Mouse (Mus musculus): ENCODE data around the gene Slitrk3. TPM values are rescaled to one million over a fixed set of nuclear protein-coding genes. Genes with fewer than 3 reads are reported as not detected.

Slitrk3 gene
- polyA plus RNA-seq, 1 experiment from 2014 or later = 1.2 TPM

DNA sequence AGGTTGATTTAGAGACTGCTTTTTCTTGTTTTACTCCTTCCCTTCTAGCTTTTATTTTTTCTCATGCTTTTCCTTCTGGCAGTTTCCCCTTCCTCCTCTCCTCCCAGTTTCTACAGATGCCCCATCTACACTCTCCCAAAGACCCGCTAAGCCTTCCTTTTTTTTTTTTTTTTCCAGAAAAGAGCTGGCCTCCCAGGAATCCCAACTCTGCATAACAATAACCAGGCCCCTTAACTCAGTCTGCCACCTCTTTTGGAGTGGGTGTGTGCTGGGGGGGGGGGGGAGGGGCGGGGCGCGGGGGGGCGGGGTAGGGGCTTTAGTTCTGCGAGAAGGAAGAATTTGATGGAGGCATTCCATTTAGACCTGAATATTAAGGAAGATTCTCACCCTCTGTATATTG lies 51.6 kb downstream of the Slitrk3 start:
- no peaks in the 10 kb centered on the region for H3K9me3 ChIP-seq
- no peaks in the 10 kb centered on the region for H3K27me3 ChIP-seq
- WGBS = 8% methylated on average over 5 of the region's 6 CpGs
- no peak for ATAC-seq (ENCODE audit: insufficient number of reproducible peaks, low FRiP score, low TSS enrichment, low read depth)
- no peak overlapping the region for H3K27ac ChIP-seq
- no peak overlapping the region for H3K9ac ChIP-seq
- no peak overlapping the region for H3K4me2 ChIP-seq
- no peaks in the 10 kb centered on the region for H3K36me3 ChIP-seq
- no peaks in the 10 kb centered on the region for H3K4me1 ChIP-seq
- H3K4me3 ChIP-seq = no peak overlapping the region

GRCm38 (mm10) chr3:73002933-73003696 lies 54.5 kb downstream of the Slitrk3 start:
- Histone ChIP-seq H3K4me3 (no peak overlapping the region), H3K27ac (no peak overlapping the region), H3K27me3 (no peaks in the 10 kb centered on the region), H3K4me2 (no peak overlapping the region), H3K9ac (no peak overlapping the region), H3K4me1 (no peaks in the 10 kb centered on the region), H3K9me3 (no peaks in the 10 kb centered on the region), H3K36me3 (no peaks in the 10 kb centered on the region)
- WGBS = 90% methylated on average over 4 of the region's 4 CpGs
- ATAC-seq (ENCODE audit: insufficient number of reproducible peaks, low FRiP score, low TSS enrichment, low read depth) = no peak

- Histone ChIP-seq H3K4me2 (no peak overlapping the region), H3K27me3 (no peaks in the 10 kb centered on the region), H3K9ac (no peak overlapping the region), H3K4me3 (no peak overlapping the region), H3K27ac (no peak overlapping the region), H3K36me3 (no peaks in the 10 kb centered on the region), H3K4me1 (no peaks in the 10 kb centered on the region), H3K9me3 (no peaks in the 10 kb centered on the region)
- WGBS = 55% methylated on average over 4 of the region's 4 CpGs
- no peak for ATAC-seq (ENCODE audit: insufficient number of reproducible peaks, low FRiP score, low TSS enrichment, low read depth)
These were observed 60.1 kb downstream of the Slitrk3 start for GRCm38 (mm10) chr3:72997517-72997916.

Other genes with a start within 250 kb of the Slitrk3 start
- gene Sis, start 89.9 kb downstream of the Slitrk3 start, polyA plus RNA-seq (2015; fragmentation: Nextera tagmentation; extraction: Ambion mirVana) = not detected in 2 replicates